Mouse (Mus musculus) ES-Bruce4 (cell line): ENCODE measurements around the gene Adcy9.

Experiments
- CTCF ChIP-seq: IDR thresholded peaks from one replicate; pipeline ENCODE4 v1.8.1; 2011; ENCODE audit warnings: low read depth, low read length
- POLR2A ChIP-seq: IDR thresholded peaks from one replicate; pipeline ENCODE4 v1.8.1; 2011; ENCODE audit warnings: low read length; ENCODE audit not compliant: insufficient read depth

- TF ChIP-seq POLR2A (no peak), CTCF (no peak)
These were observed 116.7 kb downstream of the Adcy9 start for GRCm38 (mm10) chr16:4303554-4303953.
